Mouse (Mus musculus) skeletal muscle tissue, adult 2 months (tissue): Measurements from ENCODE around the gene Inca1.

ENCODE experiments used
- DNase-seq: peaks from one replicate; pipeline ENCODE4 v3.0.0-alpha.2; 2012; ENCODE audit warnings: low read depth, low spot score

Inca1 gene

GRCm38 (mm10) chr11:70653345-70654197 is 46.4 kb downstream of the Inca1 start:
- DNase-seq = no peak

GRCm38 (mm10) chr11:70652884-70653344 is 47.0 kb downstream of the Inca1 start:
- no peak for DNase-seq

- DNase-seq = no peak
Measured at GRCm38 (mm10) chr11:70652029-70652883, 47.7 kb downstream of the Inca1 start.

- DNase-seq = no peak
Measured at GRCm38 (mm10) chr11:70651391-70651790, 48.6 kb downstream of the Inca1 start.

- no peak for DNase-seq
Measured at GRCm38 (mm10) chr11:70650322-70651175, 49.4 kb downstream of the Inca1 start.

GRCm38 (mm10) chr11:70649185-70649734 is 50.7 kb downstream of the Inca1 start:
- no peak for DNase-seq

- DNase-seq = no peak
Measured at GRCm38 (mm10) chr11:70648512-70648911, 51.4 kb downstream of the Inca1 start.

- DNase-seq = no peak
Measured at GRCm38 (mm10) chr11:70647716-70648420, 52.1 kb downstream of the Inca1 start.

GRCm38 (mm10) chr11:70646691-70647650 is 53.0 kb downstream of the Inca1 start, which contains the start of the genes Rnf167 and Slc25a11:
Gene Rnf167 (plus strand): TSS chr11:70647235.
Gene Slc25a11 (minus strand): TSS chr11:70647479.
- peak; percentile 99 for DNase-seq

- DNase-seq = no peak
Measured at GRCm38 (mm10) chr11:70646259-70646555, 53.7 kb downstream of the Inca1 start.

- DNase-seq = no peak
Measured at GRCm38 (mm10) chr11:70645461-70646258, 54.3 kb downstream of the Inca1 start.

- no peak for DNase-seq
Measured at GRCm38 (mm10) chr11:70644564-70645103, 55.3 kb downstream of the Inca1 start.

GRCm38 (mm10) chr11:70643051-70643450 is 56.9 kb downstream of the Inca1 start:
- no peak for DNase-seq

- DNase-seq = no peak
Measured at GRCm38 (mm10) chr11:70641241-70641640, 58.7 kb downstream of the Inca1 start.

GRCm38 (mm10) chr11:70639976-70640375 is 60.0 kb downstream of the Inca1 start:
- DNase-seq = no peak

- DNase-seq = no peak
Measured at GRCm38 (mm10) chr11:70638714-70639278, 61.2 kb downstream of the Inca1 start, which contains the start of gene Gp1ba. Gene Gp1ba (plus strand): TSS chr11:70639122.
